Comparison of ENCODE assay signal across 10 mouse cellular contexts in genomic region chr11:59525237-59525636, GRCm38 (mm10). TPM values are rescaled to one million over a fixed set of nuclear protein-coding genes. Genes with fewer than 3 reads are reported as not detected.
DNase-seq lines count a peak whose midpoint lies in the region; ATAC-seq and TF ChIP-seq lines count a peak whose summit lies in the region.
"Had no signal": no experiment of that assay in that cellular context is flagged by ENCODE, and none has a peak within 500 bp of the region (broad histone marks: within the 10 kb centered on the region; RNA-seq: fewer than 3 reads in every experiment).

No protein-coding gene starts in this region.

- no peak overlapping the region for H3K9ac ChIP-seq in kidney, embryonic 15.5 days
- no peak overlapping the region for H3K9ac ChIP-seq in forebrain, postnatal 0 days
- no peak overlapping the region for H3K9ac ChIP-seq in intestine, embryonic 15.5 days
- H3K9ac ChIP-seq: embryonic facial prominence, embryonic 13.5 days; stomach, embryonic 15.5 days had no signal

- H3K4me2 ChIP-seq in kidney, embryonic 15.5 days: no peak overlapping the region
- H3K4me2 ChIP-seq in forebrain, postnatal 0 days (ENCODE audit: low read depth): no peak overlapping the region
- no peak overlapping the region for H3K4me2 ChIP-seq in intestine, embryonic 15.5 days (replicated peaks)
- H3K4me2 ChIP-seq: embryonic facial prominence, embryonic 13.5 days; stomach, embryonic 15.5 days had no signal

- peak; percentile 76 for DNase-seq in kidney, adult 18-20 months
- peak; percentile 66 for DNase-seq in brain, embryonic 18.5 days (ENCODE audit: low read depth, low spot score)
- peak; percentile 93 for DNase-seq in forebrain, postnatal 0 days
- peak; percentile 81 for DNase-seq in left cerebral cortex, postnatal 4 days
- peak; percentile 84 for DNase-seq in testis, postnatal 14 days (ENCODE audit: low spot score)

- peak; percentile 93 for TF ChIP-seq CTCF in forebrain, postnatal 0 days (IDR thresholded peaks at IDR 0.05; ENCODE audit: low read depth)

- H3K4me1 ChIP-seq in kidney, embryonic 15.5 days: peaks cover under 1% of the 10 kb centered on the region; the same call in 1 of the 2 replicates
- no peaks in the 10 kb centered on the region for H3K4me1 ChIP-seq in forebrain, postnatal 0 days (ENCODE audit: insufficient read depth)
- H3K4me1 ChIP-seq in intestine, embryonic 15.5 days (replicated peaks): no peaks in the 10 kb centered on the region
- H3K4me1 ChIP-seq: embryonic facial prominence, embryonic 13.5 days; stomach, embryonic 15.5 days had no signal

- no peak overlapping the region for H3K4me3 ChIP-seq in kidney, embryonic 15.5 days (replicated peaks)
- no peak overlapping the region for H3K4me3 ChIP-seq in forebrain, postnatal 0 days (ENCODE audit: low read depth, low read length)
- no peak overlapping the region for H3K4me3 ChIP-seq in intestine, embryonic 15.5 days (replicated peaks)
- H3K4me3 ChIP-seq: embryonic facial prominence, embryonic 13.5 days; stomach, embryonic 15.5 days had no signal

- WGBS in kidney, embryonic 15.5 days: 7% methylated on average over 10 of the region's 10 CpGs
- WGBS in forebrain, postnatal 0 days: 9% methylated on average over 10 of the region's 10 CpGs
- WGBS in intestine, embryonic 15.5 days: 7% methylated on average over 10 of the region's 10 CpGs

- no peaks in the 10 kb centered on the region for H3K36me3 ChIP-seq in kidney, embryonic 15.5 days
- H3K36me3 ChIP-seq in forebrain, postnatal 0 days (ENCODE audit: insufficient read depth): no peaks in the 10 kb centered on the region
- no peaks in the 10 kb centered on the region for H3K36me3 ChIP-seq in intestine, embryonic 15.5 days
- H3K36me3 ChIP-seq: embryonic facial prominence, embryonic 13.5 days; stomach, embryonic 15.5 days had no signal

- no peak overlapping the region for H3K27ac ChIP-seq in kidney, embryonic 15.5 days
- no peak overlapping the region for H3K27ac ChIP-seq in forebrain, postnatal 0 days (ENCODE audit: low read depth, low read length)
- no peak overlapping the region for H3K27ac ChIP-seq in intestine, embryonic 15.5 days
- H3K27ac ChIP-seq: embryonic facial prominence, embryonic 13.5 days; stomach, embryonic 15.5 days had no signal

- H3K27me3 ChIP-seq in kidney, embryonic 15.5 days: no peaks in the 10 kb centered on the region
- no peaks in the 10 kb centered on the region for H3K27me3 ChIP-seq in forebrain, postnatal 0 days (ENCODE audit: insufficient read depth, low read length)
- no peaks in the 10 kb centered on the region for H3K27me3 ChIP-seq in intestine, embryonic 15.5 days (replicated peaks)
- H3K27me3 ChIP-seq: embryonic facial prominence, embryonic 13.5 days; stomach, embryonic 15.5 days had no signal

- H3K9me3 ChIP-seq in kidney, embryonic 15.5 days (replicated peaks): no peaks in the 10 kb centered on the region
- no peaks in the 10 kb centered on the region for H3K9me3 ChIP-seq in forebrain, postnatal 0 days (ENCODE audit: low read length)
- H3K9me3 ChIP-seq in intestine, embryonic 15.5 days: no peaks in the 10 kb centered on the region
- H3K9me3 ChIP-seq: stomach, embryonic 15.5 days had no signal

- no peak for ATAC-seq in kidney, embryonic 15.5 days (replicated peaks; ENCODE audit: low FRiP score)
- peak; percentile 84 for ATAC-seq in forebrain, postnatal 0 days
- peak; percentile 51 for ATAC-seq in intestine, embryonic 15.5 days
- peak; percentile 93 for ATAC-seq in neutrophil, adult 5-6 weeks (ENCODE audit: extremely low read depth, insufficient number of reproducible peaks, low FRiP score, poor library complexity, severe bottlenecking)

- intact Hi-C loops in left cerebral cortex, postnatal 4 days (cut with DNase I): loop anchor here (10.0 kb wide), 1 partner anchor 220 kb away; no protein-coding TSS in a partner anchor

RNA-seq across cellular contexts. Expression of gene Zkscan17, which starts 1.3 kb away (rescaled TPM):
- polyA plus RNA-seq in kidney, embryonic 15.5 days (2015; fragmentation: Nextera tagmentation; extraction: Ambion mirVana): 26.5 and 29.2 TPM in 2 replicates
- 15.9 and 21.4 TPM in 2 replicates for total RNA-seq in forebrain, postnatal 0 days (2014; rRNA removed)
- 12.2 and 13.9 TPM in 2 replicates for polyA plus RNA-seq in forebrain, postnatal 0 days (2015; fragmentation: Nextera tagmentation; extraction: Ambion mirVana)
- polyA plus RNA-seq in intestine, embryonic 15.5 days (2015; fragmentation: Nextera tagmentation; extraction: Ambion mirVana): 16.3 and 16.4 TPM in 2 replicates
- 10 to 100 TPM; 16.9 to 20.4 TPM for total RNA-seq in left cerebral cortex, postnatal 4 days (2021)
- 9.2 and 14.0 TPM in 2 replicates for total RNA-seq in neutrophil, adult 5-6 weeks (2017)

RNA-seq across cellular contexts. Expression of gene Nlrp3, which starts 16.1 kb away (rescaled TPM):
- 0.08 and 0.32 TPM in 2 replicates for polyA plus RNA-seq in kidney, embryonic 15.5 days (2015; fragmentation: Nextera tagmentation; extraction: Ambion mirVana)
- total RNA-seq in forebrain, postnatal 0 days (2014; rRNA removed): 0.08 and 0.14 TPM in 2 replicates
- polyA plus RNA-seq in forebrain, postnatal 0 days (2015; fragmentation: Nextera tagmentation; extraction: Ambion mirVana): 0.10 and 0.30 TPM in 2 replicates
- polyA plus RNA-seq in intestine, embryonic 15.5 days (2015; fragmentation: Nextera tagmentation; extraction: Ambion mirVana): 0.35 and 0.36 TPM in 2 replicates
- total RNA-seq in left cerebral cortex, postnatal 4 days (2021): under 1 TPM; 0.50 to 0.60 TPM
- total RNA-seq in neutrophil, adult 5-6 weeks (2017): 146 and 152 TPM in 2 replicates

RNA-seq across cellular contexts. Expression of gene Olfr222, which starts 50.8 kb away (rescaled TPM):
- polyA plus RNA-seq in kidney, embryonic 15.5 days (2015; fragmentation: Nextera tagmentation; extraction: Ambion mirVana): not detected in 2 replicates
- not detected in 2 replicates for total RNA-seq in forebrain, postnatal 0 days (2014; rRNA removed)
- not detected in 2 replicates for polyA plus RNA-seq in forebrain, postnatal 0 days (2015; fragmentation: Nextera tagmentation; extraction: Ambion mirVana)
- not detected in 2 replicates for polyA plus RNA-seq in intestine, embryonic 15.5 days (2015; fragmentation: Nextera tagmentation; extraction: Ambion mirVana)
- total RNA-seq in left cerebral cortex, postnatal 4 days (2021): not detected
- total RNA-seq in neutrophil, adult 5-6 weeks (2017): not detected in 2 replicates
- polyA plus RNA-seq: embryonic facial prominence, embryonic 13.5 days; stomach, embryonic 15.5 days had no signal

RNA-seq across cellular contexts. Expression of gene Zfp867, which starts 53.0 kb away (rescaled TPM):
- 7.1 and 8.2 TPM in 2 replicates for polyA plus RNA-seq in kidney, embryonic 15.5 days (2015; fragmentation: Nextera tagmentation; extraction: Ambion mirVana)
- total RNA-seq in forebrain, postnatal 0 days (2014; rRNA removed): 14.1 and 14.2 TPM in 2 replicates
- 5.6 and 7.5 TPM in 2 replicates for polyA plus RNA-seq in forebrain, postnatal 0 days (2015; fragmentation: Nextera tagmentation; extraction: Ambion mirVana)
- 4.7 and 5.3 TPM in 2 replicates for polyA plus RNA-seq in intestine, embryonic 15.5 days (2015; fragmentation: Nextera tagmentation; extraction: Ambion mirVana)
- 1 to 10 TPM; 7.1 to 7.5 TPM for total RNA-seq in left cerebral cortex, postnatal 4 days (2021)
- total RNA-seq in neutrophil, adult 5-6 weeks (2017): 2.7 and 4.4 TPM in 2 replicates

Comparison
In these comparisons a context has a peak if more than half of its experiments do, and no peak if none do; other contexts are left out.
1. RNA of gene Nlrp3, which starts 16.1 kb away (total RNA-seq): 146 to 152 TPM in neutrophil, adult 5-6 weeks; 0.50 to 0.60 TPM in left cerebral cortex, postnatal 4 days and 0.08 to 0.14 TPM in forebrain, postnatal 0 days; every median in the first group is over 10 times any median in the second.
2. Peak in every context shown above with its lines, with median percentiles within 50 percentile points of each other: DNase-seq.